Mouse (Mus musculus): ENCODE data around the gene Vmn2r87. TPM values are rescaled to one million over a fixed set of nuclear protein-coding genes. Genes with fewer than 3 reads are reported as not detected.

Vmn2r87 gene
- polyA plus RNA-seq, 2 experiments, result not detected

Other genes starting within 250 kb of the Vmn2r87 start
- not detected in 2 replicates for gene Neurod4, start 217.2 kb downstream of the Vmn2r87 start, polyA plus RNA-seq (2012; rRNA removed)
- gene Neurod4, start 217.2 kb downstream of the Vmn2r87 start, polyA plus RNA-seq (2014; fragmentation: Nextera tagmentation; extraction: Ambion mirVana), result not detected in 2 replicates
- gene Tespa1, start 174.5 kb downstream of the Vmn2r87 start, polyA plus RNA-seq (2012; rRNA removed), result 0.71 and 1.3 TPM in 2 replicates
- 0.93 and 1.2 TPM in 2 replicates for gene Tespa1, start 174.5 kb downstream of the Vmn2r87 start, polyA plus RNA-seq (2014; fragmentation: Nextera tagmentation; extraction: Ambion mirVana)
- gene Vmn2r84, start 103.1 kb downstream of the Vmn2r87 start, polyA plus RNA-seq (2012; rRNA removed), result not detected in 2 replicates
- 0.01 and 0.03 TPM in 2 replicates for gene Vmn2r84, start 103.1 kb downstream of the Vmn2r87 start, polyA plus RNA-seq (2014; fragmentation: Nextera tagmentation; extraction: Ambion mirVana)
- not detected in 2 replicates for gene Vmn2r85, start 67.7 kb downstream of the Vmn2r87 start, polyA plus RNA-seq (2012; rRNA removed)
- gene Vmn2r85, start 67.7 kb downstream of the Vmn2r87 start, polyA plus RNA-seq (2014; fragmentation: Nextera tagmentation; extraction: Ambion mirVana), result not detected in 2 replicates
- not detected in 2 replicates for gene Vmn2r86, start 41.3 kb downstream of the Vmn2r87 start, polyA plus RNA-seq (2012; rRNA removed)
- not detected in 2 replicates for gene Vmn2r86, start 41.3 kb downstream of the Vmn2r87 start, polyA plus RNA-seq (2014; fragmentation: Nextera tagmentation; extraction: Ambion mirVana)